Mouse (Mus musculus): Measurements from ENCODE around the gene Brap. TPM values are rescaled to one million over a fixed set of nuclear protein-coding genes. Genes with fewer than 3 reads are reported as not detected.

Gene Brap
- polyA plus RNA-seq, 1 experiment from 2014 or later: 52.9 TPM

DNA sequence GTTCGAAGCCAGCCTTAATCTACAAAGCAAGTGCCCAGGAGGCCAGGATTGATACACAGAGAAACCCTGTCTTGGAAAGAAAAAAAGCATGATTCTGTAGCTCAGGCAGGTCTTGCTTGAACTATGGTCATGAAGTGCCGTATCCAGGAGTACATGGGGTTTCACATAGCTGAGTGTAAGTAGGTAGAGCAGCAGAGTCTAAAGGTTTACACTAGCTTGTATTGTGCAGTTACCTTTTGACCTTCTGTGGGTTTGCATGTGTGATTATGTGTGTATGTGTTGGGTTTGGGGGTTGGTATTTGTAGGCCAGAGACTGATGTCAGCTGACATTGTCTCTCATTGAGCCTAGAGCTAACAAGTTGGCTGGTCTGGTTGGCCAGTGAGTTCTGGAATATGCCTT is 69.7 kb downstream of the Brap start:
- ATAC-seq (ENCODE audit: low FRiP score, low read depth): no peak
- Histone ChIP-seq H3K4me2 (replicated peaks) (no peak overlapping the region), H3K9me3 (no peaks in the 10 kb centered on the region), H3K9ac (no peak overlapping the region), H3K4me1 (no peaks in the 10 kb centered on the region), H3K27ac (no peak overlapping the region), H3K27me3 (replicated peaks) (no peaks in the 10 kb centered on the region), H3K4me3 (no peak overlapping the region), H3K36me3 (peaks cover 4% of the 10 kb centered on the region; the same call in 1 of the 2 replicates)
- WGBS: 99% methylated on average over 2 of the region's 2 CpGs

DNA sequence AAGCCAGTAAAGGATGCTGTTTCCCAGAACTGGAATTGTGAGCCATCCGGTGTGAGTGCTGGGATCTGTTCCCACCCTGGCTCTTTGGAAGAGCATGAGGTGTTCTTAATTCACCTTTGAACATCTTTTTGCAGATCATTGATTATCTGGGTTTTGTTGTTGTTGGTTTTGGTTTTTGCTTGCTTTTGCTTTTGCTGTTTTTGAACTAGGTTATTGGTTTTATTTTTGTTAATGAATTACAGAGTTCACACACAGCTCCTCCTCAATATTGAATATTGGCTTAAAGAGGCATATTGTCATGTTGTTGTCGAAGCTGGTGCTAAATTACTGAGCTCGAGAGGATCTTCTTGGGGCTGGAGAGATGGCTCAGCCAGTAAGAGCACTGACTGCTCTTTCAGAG is 76.3 kb downstream of the Brap start:
- Histone ChIP-seq H3K4me2 (replicated peaks) (no peak overlapping the region), H3K9ac (no peak overlapping the region), H3K4me1 (no peaks in the 10 kb centered on the region), H3K9me3 (no peaks in the 10 kb centered on the region), H3K27me3 (replicated peaks) (no peaks in the 10 kb centered on the region), H3K4me3 (no peak overlapping the region), H3K36me3 (peaks cover 3% of the 10 kb centered on the region; the same call in 1 of the 2 replicates), H3K27ac (no peak overlapping the region)
- WGBS: 93% methylated on average over 3 of the region's 3 CpGs
- no peak for ATAC-seq (ENCODE audit: low FRiP score, low read depth)

Other genes with a start within 250 kb of the Brap start
- gene Tmem116, start 208.7 kb upstream of the Brap start, polyA plus RNA-seq (2016; fragmentation: Nextera tagmentation; extraction: Ambion mirVana): 1.7 and 1.8 TPM in 2 replicates
- 132 and 136 TPM in 2 replicates for gene Erp29, start 208.1 kb upstream of the Brap start, polyA plus RNA-seq (2016; fragmentation: Nextera tagmentation; extraction: Ambion mirVana)
- gene Adam1b, start 157.1 kb upstream of the Brap start, polyA plus RNA-seq (2016; fragmentation: Nextera tagmentation; extraction: Ambion mirVana): 0.15 TPM in 1 of 2 replicates, not detected in the other
- gene Adam1a, start 115.1 kb upstream of the Brap start, polyA plus RNA-seq (2016; fragmentation: Nextera tagmentation; extraction: Ambion mirVana): 2.9 and 3.0 TPM in 2 replicates
- not detected in 2 replicates for gene Gm42878, start 115.1 kb upstream of the Brap start, polyA plus RNA-seq (2016; fragmentation: Nextera tagmentation; extraction: Ambion mirVana)
- 64.0 and 69.6 TPM in 2 replicates for gene Mapkapk5, start 114.7 kb upstream of the Brap start, polyA plus RNA-seq (2016; fragmentation: Nextera tagmentation; extraction: Ambion mirVana)
- 122 and 130 TPM in 2 replicates for gene Aldh2, start 66.7 kb upstream of the Brap start, polyA plus RNA-seq (2016; fragmentation: Nextera tagmentation; extraction: Ambion mirVana)
- 1.2 and 1.5 TPM in 2 replicates for gene Acad12, start 41.6 kb upstream of the Brap start, polyA plus RNA-seq (2016; fragmentation: Nextera tagmentation; extraction: Ambion mirVana)
- gene Acad10, start within 50 bp of the Brap start, polyA plus RNA-seq (2016; fragmentation: Nextera tagmentation; extraction: Ambion mirVana): 1.7 and 2.0 TPM in 2 replicates
- gene Atxn2, start 50.8 kb downstream of the Brap start, polyA plus RNA-seq (2016; fragmentation: Nextera tagmentation; extraction: Ambion mirVana): 107 and 110 TPM in 2 replicates
- gene Sh2b3, start 177.1 kb downstream of the Brap start, polyA plus RNA-seq (2016; fragmentation: Nextera tagmentation; extraction: Ambion mirVana): 11.3 and 12.9 TPM in 2 replicates
- 47.1 and 49.8 TPM in 2 replicates for gene Pheta1, start 188.4 kb downstream of the Brap start, polyA plus RNA-seq (2016; fragmentation: Nextera tagmentation; extraction: Ambion mirVana)

Data from neural tube, embryonic 12.5 days (tissue).